Mouse (Mus musculus) intestine, postnatal 0 days (tissue): ENCODE measurements at regions not wholly inside any gene's neighbourhood (a gene's known extent, or its start where the extent isn't known, plus 50 kb on each side); places are given as distances from the start of the nearest gene placed in this dataset.

ENCODE experiments used
- ATAC-seq: fragments of 200-750 bp; cut with Nextera tagmentation; 2 replicates; pipeline ENCODE4 v1.8.0; 2017; ENCODE audit warnings: mild to moderate bottlenecking, moderate TSS enrichment, moderate library complexity
- H3K27ac ChIP-seq: fragments of 300-500 bp; sonication (generic); 2 replicates; pipeline ENCODE4 v1.5.1; 2014; ENCODE audit warnings: mild to moderate bottlenecking, low read depth, low read length, moderate library complexity
- H3K27me3 ChIP-seq: fragments of 300-500 bp; sonication (generic); replicated peaks from 2 replicates; pipeline ENCODE4 v1.6.1; 2014; ENCODE audit warnings: low read length, mixed read lengths; ENCODE audit not compliant: control insufficient read depth, insufficient read depth
- H3K36me3 ChIP-seq: fragments of 300-500 bp; sonication (generic); 2 replicates; pipeline ENCODE4 v1.6.1; 2014; ENCODE audit warnings: mild to moderate bottlenecking, moderate library complexity; ENCODE audit not compliant: control insufficient read depth, insufficient read depth
- H3K4me1 ChIP-seq: fragments of 300-500 bp; sonication (generic); replicated peaks from 2 replicates; pipeline ENCODE4 v1.6.1; 2014; ENCODE audit warnings: antibody characterized with exemption, low read length, mixed read lengths; ENCODE audit not compliant: control insufficient read depth, insufficient read depth
- H3K4me2 ChIP-seq: fragments of 300-500 bp; sonication (generic); replicated peaks from 2 replicates; pipeline ENCODE4 v1.6.1; 2014; ENCODE audit warnings: low read depth, mild to moderate bottlenecking, moderate library complexity
- H3K4me3 ChIP-seq: fragments of 300-500 bp; sonication (generic); 2 replicates; pipeline ENCODE4 v1.5.1; 2014; ENCODE audit warnings: low read depth, low read length
- H3K9ac ChIP-seq: fragments of 300-500 bp; sonication (generic); 2 replicates; pipeline ENCODE4 v1.6.1; 2014; ENCODE audit warnings: mild to moderate bottlenecking, low read depth, low read length
- H3K9me3 ChIP-seq: fragments of 300-500 bp; sonication (generic); 2 replicates; pipeline ENCODE4 v1.6.1; 2016; ENCODE audit warnings: mixed run types; ENCODE audit not compliant: control insufficient read depth
- CTCF ChIP-seq: sonication (generic); IDR thresholded peaks from 2 replicates; pipeline ENCODE4 v1.5.1; 2016; ENCODE audit warnings: low read depth, mild to moderate bottlenecking, control low read depth, antibody characterized with exemption, moderate library complexity
- WGBS: fragments of 180-500 bp; shearing (Covaris S2); extraction: QIAGEN DNeasy Blood & Tissue Kit; methylation state at CpG from one replicate; pipeline ENCODE4 v1.1.7; 2014; 5-methylcytosine and 5-hydroxymethylcytosine counted together

DNA sequence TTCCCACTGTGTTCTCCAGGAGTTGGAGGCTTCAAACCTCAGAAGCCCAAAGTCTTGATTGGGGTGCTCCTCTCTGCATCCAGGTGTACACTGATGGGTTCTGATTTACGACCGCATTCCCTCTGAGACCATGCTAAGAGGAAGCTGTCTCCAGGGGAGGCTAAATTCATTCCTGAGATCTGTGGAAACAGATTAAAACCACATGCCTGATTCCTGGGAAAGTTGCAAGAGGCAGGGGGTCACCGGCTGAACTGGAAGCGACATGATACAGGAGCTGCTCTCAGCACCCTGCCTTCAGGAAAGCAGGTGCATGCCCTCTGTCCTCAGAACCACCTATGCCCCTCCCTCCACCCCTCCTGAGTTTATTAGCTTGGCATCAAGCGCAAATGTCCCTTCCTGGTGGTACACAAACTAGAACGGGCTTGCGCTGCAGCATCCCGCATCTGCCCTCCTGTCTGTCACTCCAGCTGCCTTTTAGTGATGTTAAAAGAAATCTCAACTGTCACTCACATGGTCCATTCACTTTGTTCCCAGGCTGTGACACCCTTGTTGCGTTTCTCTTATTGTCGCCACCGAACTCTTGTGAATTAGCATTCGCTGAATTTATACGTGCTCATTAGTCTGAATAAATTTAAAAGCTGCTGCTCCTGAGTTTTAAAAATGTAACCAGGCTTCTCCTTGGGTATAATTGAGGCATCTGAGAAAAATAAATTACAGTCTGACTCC, 446.3 kb upstream of the 3110018I06Rik start:
- Histone ChIP-seq H3K9ac (no peak overlapping the region), H3K4me2 (no peak overlapping the region), H3K9me3 (no peaks in the 10 kb centered on the region), H3K36me3 (no peaks in the 10 kb centered on the region), H3K27ac (no peak overlapping the region), H3K27me3 (no peaks in the 10 kb centered on the region), H3K4me1 (no peaks in the 10 kb centered on the region), H3K4me3 (no peak overlapping the region)
- ATAC-seq, result no peak
- 76% methylated on average over 13 of the region's 13 CpGs for WGBS
- TF ChIP-seq CTCF, result no peak

DNA sequence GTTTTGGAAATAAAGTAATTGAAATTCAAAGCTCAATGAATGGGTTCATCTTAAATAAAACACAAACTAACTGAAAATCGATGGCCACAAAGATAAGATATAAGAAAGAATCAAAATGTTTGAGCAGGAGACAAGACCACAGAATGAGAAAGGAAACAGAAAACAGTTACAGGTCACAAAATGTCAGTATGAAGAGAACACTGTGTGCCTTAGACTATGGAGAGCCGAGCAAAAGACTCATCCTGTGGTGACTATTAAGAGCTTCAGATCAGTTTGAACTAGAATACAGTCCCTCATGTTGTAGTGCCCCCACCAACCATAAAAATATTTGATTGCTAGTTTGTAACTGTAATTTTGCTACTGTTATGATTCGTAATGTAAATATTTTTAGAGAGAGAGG, 441.9 kb upstream of the 3110018I06Rik start:
- Histone ChIP-seq H3K9ac (no peak overlapping the region), H3K4me3 (no peak overlapping the region), H3K4me1 (no peaks in the 10 kb centered on the region), H3K4me2 (no peak overlapping the region), H3K36me3 (no peaks in the 10 kb centered on the region), H3K9me3 (no peaks in the 10 kb centered on the region), H3K27me3 (no peaks in the 10 kb centered on the region), H3K27ac (no peak overlapping the region)
- 82% methylated on average over 3 of the region's 3 CpGs for WGBS
- no peak for TF ChIP-seq CTCF
- ATAC-seq, result no peak

DNA sequence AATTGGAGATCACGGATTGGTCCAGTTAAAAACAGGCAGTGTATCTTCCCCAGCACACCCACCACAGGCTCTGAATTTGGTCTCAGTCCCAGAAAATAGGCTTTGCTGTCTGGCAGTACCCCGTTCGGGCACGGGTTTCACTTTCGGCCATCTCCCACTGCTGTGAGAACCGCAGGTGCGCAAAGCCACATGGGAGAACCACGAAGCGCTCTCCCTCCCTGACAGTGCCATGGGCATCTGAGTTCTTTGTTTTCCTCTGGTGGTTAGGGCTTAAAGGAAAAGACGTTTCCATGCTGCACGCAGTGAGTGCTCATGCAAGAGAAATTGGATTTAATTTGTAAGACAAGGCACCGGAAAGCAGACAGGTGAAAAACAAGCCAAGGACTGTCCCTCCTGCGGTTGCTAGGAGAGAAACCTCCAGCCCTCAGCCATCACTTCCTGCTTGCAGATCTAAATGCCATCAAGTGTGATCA, 441.3 kb upstream of the 3110018I06Rik start:
- Histone ChIP-seq H3K4me2 (no peak overlapping the region), H3K9ac (no peak overlapping the region)
- WGBS, result 73% methylated on average over 13 of the region's 13 CpGs

DNA sequence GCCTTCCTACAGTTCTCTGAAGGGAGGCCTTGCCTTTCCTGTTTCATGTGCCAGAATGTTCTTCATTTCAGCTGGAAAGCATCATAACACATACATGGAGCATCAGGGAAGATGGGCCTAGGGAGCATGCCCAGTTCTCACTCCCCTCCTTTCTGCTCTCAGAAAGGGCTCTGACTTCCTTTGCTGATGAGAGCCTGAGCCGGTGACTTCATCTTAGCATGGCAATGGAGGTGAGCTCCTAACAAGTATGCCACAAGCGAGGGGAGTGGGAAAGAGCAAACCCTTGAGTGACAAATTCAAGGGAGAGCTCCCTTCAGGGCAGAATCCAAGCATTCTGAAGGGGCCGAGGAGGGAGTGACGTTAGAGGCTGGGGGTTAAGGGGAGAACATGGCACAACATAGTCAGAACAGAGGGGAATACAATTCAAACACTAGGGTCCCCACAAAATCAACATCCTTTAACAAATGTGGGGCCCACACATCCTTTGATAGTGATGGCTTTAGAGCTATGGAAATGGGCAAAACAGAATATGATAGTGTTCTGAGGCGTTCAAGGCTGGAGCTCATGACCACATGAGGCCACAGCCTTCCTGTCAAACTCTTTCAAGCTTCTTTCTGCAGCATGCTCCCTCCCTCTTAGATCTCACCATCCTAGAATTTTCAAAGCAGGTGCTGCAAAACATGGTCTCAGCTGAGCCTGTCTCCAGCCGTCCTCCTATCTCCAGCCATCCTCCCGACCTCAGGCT, 437.4 kb upstream of the 3110018I06Rik start:
- no peak for ATAC-seq
- no peak overlapping the region for H3K27ac ChIP-seq
- no peaks in the 10 kb centered on the region for H3K36me3 ChIP-seq
- H3K9me3 ChIP-seq, result no peaks in the 10 kb centered on the region
- no peak overlapping the region for H3K4me3 ChIP-seq
- TF ChIP-seq CTCF, result no peak
- H3K4me2 ChIP-seq, result no peak overlapping the region
- H3K4me1 ChIP-seq, result no peaks in the 10 kb centered on the region
- no peak overlapping the region for H3K9ac ChIP-seq
- WGBS, result 72% methylated on average over 7 of the region's 7 CpGs
- no peaks in the 10 kb centered on the region for H3K27me3 ChIP-seq

More for the DNA sequence above, 441.3 kb upstream of the 3110018I06Rik start:
- Histone ChIP-seq H3K9me3 (no peaks in the 10 kb centered on the region), H3K27me3 (no peaks in the 10 kb centered on the region), H3K4me3 (no peak overlapping the region), H3K27ac (no peak overlapping the region), H3K36me3 (no peaks in the 10 kb centered on the region), H3K4me1 (no peaks in the 10 kb centered on the region)
- ATAC-seq, result no peak
- no peak for TF ChIP-seq CTCF

DNA sequence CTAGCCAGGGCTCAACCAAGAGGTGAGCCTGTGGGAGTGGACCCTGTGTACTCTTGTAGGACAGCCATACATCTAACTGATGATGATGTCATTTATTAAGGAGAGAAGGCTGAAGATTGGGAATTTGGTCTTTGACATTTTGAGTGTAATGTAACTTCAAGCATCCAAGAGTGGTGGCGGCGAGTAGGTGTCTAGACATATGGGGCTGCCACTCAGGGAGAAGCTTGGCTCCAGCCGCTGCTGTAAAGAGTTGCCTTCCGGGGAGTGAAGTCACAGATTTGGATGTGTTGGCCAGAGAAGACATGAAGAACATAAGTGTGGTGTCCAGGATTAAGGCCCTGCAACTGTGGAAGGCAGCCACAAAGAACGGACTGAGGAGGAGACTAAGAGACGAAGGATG, 436.3 kb upstream of the 3110018I06Rik start:
- ATAC-seq, result no peak
- WGBS, result 92% methylated on average over 6 of the region's 6 CpGs
- Histone ChIP-seq H3K4me3 (no peak overlapping the region), H3K36me3 (no peaks in the 10 kb centered on the region), H3K4me2 (no peak overlapping the region), H3K9me3 (no peaks in the 10 kb centered on the region), H3K27ac (no peak overlapping the region), H3K4me1 (no peaks in the 10 kb centered on the region), H3K27me3 (no peaks in the 10 kb centered on the region), H3K9ac (no peak overlapping the region)
- no peak for TF ChIP-seq CTCF

DNA sequence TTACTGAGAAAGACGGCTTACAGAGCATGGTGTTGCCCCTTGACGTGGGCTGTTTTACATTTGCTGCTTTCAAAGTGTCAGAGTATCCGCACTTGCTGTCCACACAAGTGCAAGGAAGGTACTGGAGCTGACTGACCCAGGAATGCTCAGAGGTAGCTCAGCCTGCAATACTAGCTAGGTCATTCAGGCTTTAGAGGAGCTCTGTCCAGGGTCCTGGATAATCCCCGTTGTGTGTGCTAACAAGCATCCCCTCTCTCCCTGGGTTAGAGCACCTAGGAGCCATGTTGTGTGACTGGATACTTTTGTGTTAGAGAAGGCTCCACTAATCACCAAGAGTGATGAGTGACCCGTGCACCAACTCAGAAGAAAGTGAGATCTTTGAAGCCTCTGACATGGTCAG, 431.9 kb upstream of the 3110018I06Rik start:
- H3K9ac ChIP-seq, result no peak overlapping the region
- no peak overlapping the region for H3K4me2 ChIP-seq
- no peak for TF ChIP-seq CTCF
- no peak for ATAC-seq
- WGBS, result 26% methylated on average over 5 of the region's 5 CpGs
- H3K9me3 ChIP-seq, result no peaks in the 10 kb centered on the region
- no peaks in the 10 kb centered on the region for H3K27me3 ChIP-seq
- no peak overlapping the region for H3K27ac ChIP-seq
- no peaks in the 10 kb centered on the region for H3K36me3 ChIP-seq
- no peak overlapping the region for H3K4me3 ChIP-seq
- H3K4me1 ChIP-seq, result no peaks in the 10 kb centered on the region
